Mouse (Mus musculus): ENCODE results near the gene Mrps22. TPM values are rescaled to one million over a fixed set of nuclear protein-coding genes. Genes with fewer than 3 reads are reported as not detected.
A peak's percentile ranks its signal among the peaks of the same experiment; 100 is the strongest.

Gene Mrps22
- polyA plus RNA-seq, 1 experiment from 2014 or later, result 57.1 TPM

DNA sequence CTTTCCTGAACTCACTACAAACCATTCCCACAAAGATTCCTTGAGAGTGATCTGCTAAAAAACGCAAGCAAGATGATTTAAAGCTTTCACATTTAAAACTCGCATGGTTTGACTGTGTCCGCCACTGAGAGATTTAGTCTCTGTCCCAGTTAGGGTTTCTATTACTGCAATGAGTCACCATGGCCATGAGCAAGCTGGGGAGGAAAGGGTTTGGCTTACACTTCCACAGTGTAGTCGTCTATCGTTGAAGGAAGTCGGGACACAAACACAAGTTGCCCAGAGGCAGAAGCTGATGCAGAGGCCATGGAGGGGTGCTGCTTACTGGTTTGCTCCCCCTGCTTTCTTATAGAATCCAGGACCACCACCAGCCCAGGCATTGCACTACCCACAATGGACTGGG, 1.4 kb downstream of the Mrps22 start:
- H3K36me3 ChIP-seq (ENCODE audit: control insufficient read depth, insufficient read depth), result peaks cover 12% of the 10 kb centered on the region
- no peak overlapping the region for H3K4me2 ChIP-seq (ENCODE audit: low read length)
- WGBS, result 86% methylated on average over 6 of the region's 6 CpGs

DNA sequence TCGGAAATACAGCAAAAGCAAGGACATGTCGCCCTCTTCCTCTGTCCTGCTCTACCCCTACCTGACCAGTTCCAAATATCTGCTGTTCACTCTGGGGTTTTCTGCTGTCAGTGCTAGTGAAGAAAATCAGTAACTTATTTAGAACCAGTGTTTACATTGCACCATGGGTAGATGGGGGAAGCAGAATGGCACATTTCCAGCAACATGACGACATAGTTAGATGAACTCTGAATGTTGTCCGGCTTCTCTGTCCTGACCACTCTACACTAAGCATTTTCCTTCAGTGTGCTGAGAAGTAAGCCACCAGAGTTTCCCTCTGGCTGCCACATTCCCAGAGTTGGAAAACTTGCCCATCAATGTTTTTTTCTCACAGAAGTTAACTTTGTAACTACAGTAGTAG, 17.6 kb downstream of the Mrps22 start:
- H3K4me3 ChIP-seq (replicated peaks; ENCODE audit: low read length), result no peak overlapping the region
- WGBS, result 94% methylated on average over 4 of the region's 4 CpGs

More for the DNA sequence above, 1.4 kb downstream of the Mrps22 start:
- Histone ChIP-seq H3K4me3 (replicated peaks; ENCODE audit: low read length) (no peak overlapping the region), H3K9ac (replicated peaks; ENCODE audit: low read depth, low read length) (no peak overlapping the region), H3K9me3 (ENCODE audit: control insufficient read depth, low read length) (no peaks in the 10 kb centered on the region), H3K27me3 (replicated peaks; ENCODE audit: control insufficient read depth, insufficient read depth, low read length) (no peaks in the 10 kb centered on the region), H3K27ac (ENCODE audit: low read length) (no peak overlapping the region), H3K4me1 (replicated peaks; ENCODE audit: control insufficient read depth, insufficient read depth, low read length) (peaks cover 15% of the 10 kb centered on the region)
- ATAC-seq, result no peak

DNA sequence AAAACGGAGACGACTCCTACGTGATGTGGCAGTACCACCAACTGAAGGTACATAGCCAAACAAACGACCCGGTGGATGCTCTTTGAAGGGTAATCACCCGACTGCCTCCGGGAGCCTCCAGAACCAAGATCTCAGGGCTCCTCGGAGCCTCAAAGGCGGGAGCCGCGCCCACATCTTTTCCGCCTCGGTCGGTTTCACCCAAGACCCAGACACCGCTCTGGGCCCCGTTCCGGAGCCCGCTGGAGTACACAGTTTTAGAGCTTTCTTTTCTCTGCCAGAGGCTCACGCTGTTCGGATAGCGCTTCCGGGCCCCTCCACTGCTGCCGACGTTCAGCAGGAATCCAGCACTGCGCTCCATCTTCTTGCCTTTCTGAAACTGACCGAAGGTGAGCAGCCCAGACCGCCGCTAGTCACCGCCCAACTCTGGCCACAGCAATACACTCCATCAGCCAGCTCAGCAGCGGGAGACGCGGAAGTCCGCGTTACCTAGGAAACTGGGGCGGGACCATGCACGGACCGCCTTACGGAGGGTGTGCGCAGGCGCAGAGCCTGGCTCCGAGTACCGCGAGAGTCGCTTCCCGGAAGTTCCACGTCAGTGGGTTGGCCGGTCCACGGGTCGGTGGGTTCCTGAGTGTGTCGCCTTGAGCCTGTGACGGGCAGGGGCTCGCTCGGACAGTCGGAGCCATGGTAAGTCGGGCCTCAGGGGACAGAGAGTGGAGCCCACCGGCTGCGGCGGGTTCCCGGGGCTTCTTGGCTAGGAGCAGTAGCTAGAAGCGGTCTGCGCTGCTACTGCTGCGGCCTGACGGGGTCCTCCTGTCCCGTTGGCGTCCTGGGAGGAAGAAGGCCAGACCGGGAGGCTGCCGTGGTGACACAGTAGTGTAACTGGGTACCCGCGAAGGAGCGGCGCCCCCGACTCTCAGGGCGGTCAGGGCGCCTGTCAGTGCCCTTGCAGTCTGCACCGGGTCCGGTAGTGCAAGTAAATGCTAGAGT, 38.0 kb downstream of the Mrps22 start, which contains the start of gene Copb2:
Copb2 (plus strand) TSS at position 585 of the 990 bp plus-strand sequence.
- Histone ChIP-seq H3K9me3 (ENCODE audit: control insufficient read depth, low read length) (no peaks in the 10 kb centered on the region), H3K4me2 (ENCODE audit: low read length) (peak within 1 kb of the TSS; percentile 90), H3K4me1 (replicated peaks; ENCODE audit: control insufficient read depth, insufficient read depth, low read length) (peaks cover 20% of the 10 kb centered on the region), H3K27ac (ENCODE audit: low read length) (peak within 1 kb of the TSS; percentile 60), H3K4me3 (replicated peaks; ENCODE audit: low read length) (peak within 1 kb of the TSS; percentile 97), H3K9ac (replicated peaks; ENCODE audit: low read depth, low read length) (peak within 1 kb of the TSS; percentile 96), H3K27me3 (replicated peaks; ENCODE audit: control insufficient read depth, insufficient read depth, low read length) (no peaks in the 10 kb centered on the region), H3K36me3 (ENCODE audit: control insufficient read depth, insufficient read depth) (peaks cover 3% of the 10 kb centered on the region)
- peak; percentile 100 for ATAC-seq
- under 1% methylated on average over 76 of the region's 76 CpGs for WGBS

More for the DNA sequence above, 17.6 kb downstream of the Mrps22 start:
- no peaks in the 10 kb centered on the region for H3K4me1 ChIP-seq (replicated peaks; ENCODE audit: control insufficient read depth, insufficient read depth, low read length)
- no peak overlapping the region for H3K9ac ChIP-seq (replicated peaks; ENCODE audit: low read depth, low read length)
- no peak for ATAC-seq
- H3K9me3 ChIP-seq (ENCODE audit: control insufficient read depth, low read length), result no peaks in the 10 kb centered on the region
- no peak overlapping the region for H3K27ac ChIP-seq (ENCODE audit: low read length)
- no peak overlapping the region for H3K4me2 ChIP-seq (ENCODE audit: low read length)
- H3K27me3 ChIP-seq (replicated peaks; ENCODE audit: control insufficient read depth, insufficient read depth, low read length), result no peaks in the 10 kb centered on the region
- H3K36me3 ChIP-seq (ENCODE audit: control insufficient read depth, insufficient read depth), result peaks cover 51% of the 10 kb centered on the region

DNA sequence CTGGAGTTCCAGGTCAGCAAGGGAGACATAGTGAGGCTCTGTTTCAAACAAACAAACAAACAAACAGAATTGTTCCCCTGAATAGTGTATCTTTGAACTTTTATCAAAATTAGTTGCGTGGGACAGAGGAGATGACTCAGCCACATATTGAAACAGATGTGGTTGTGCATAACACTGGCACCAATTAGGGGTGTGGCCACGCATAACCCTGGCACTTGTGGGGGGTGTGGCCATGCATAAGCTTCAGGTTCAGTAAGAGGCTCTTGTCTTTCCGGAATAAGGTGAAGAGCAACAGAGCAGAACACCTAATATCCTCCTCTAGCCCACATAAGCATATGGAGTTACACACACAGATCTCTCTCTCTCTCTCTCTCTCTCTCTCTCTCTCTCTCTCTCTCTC, 57.4 kb downstream of the Mrps22 start:
- H3K4me3 ChIP-seq (replicated peaks; ENCODE audit: low read length), result no peak overlapping the region
- H3K27ac ChIP-seq (ENCODE audit: low read length), result no peak overlapping the region
- no peaks in the 10 kb centered on the region for H3K9me3 ChIP-seq (ENCODE audit: control insufficient read depth, low read length)
- ATAC-seq, result no peak
- no peaks in the 10 kb centered on the region for H3K27me3 ChIP-seq (replicated peaks; ENCODE audit: control insufficient read depth, insufficient read depth, low read length)
- H3K4me2 ChIP-seq (ENCODE audit: low read length), result no peak overlapping the region
- H3K4me1 ChIP-seq (replicated peaks; ENCODE audit: control insufficient read depth, insufficient read depth, low read length), result no peaks in the 10 kb centered on the region
- H3K36me3 ChIP-seq (ENCODE audit: control insufficient read depth, insufficient read depth), result no peaks in the 10 kb centered on the region
- no peak overlapping the region for H3K9ac ChIP-seq (replicated peaks; ENCODE audit: low read depth, low read length)
- WGBS, result 87% methylated on average over 3 of the region's 3 CpGs

Other genes starting within 250 kb of the Mrps22 start
- 37.3 and 40.7 TPM in 2 replicates for gene Rbp1, start 178.7 kb downstream of the Mrps22 start, polyA plus RNA-seq (2015; fragmentation: Nextera tagmentation; extraction: Ambion mirVana)
- gene Rbp2, start 115.5 kb downstream of the Mrps22 start, polyA plus RNA-seq (2015; fragmentation: Nextera tagmentation; extraction: Ambion mirVana), result not detected in 2 replicates
- gene Copb2, start 37.9 kb downstream of the Mrps22 start, polyA plus RNA-seq (2015; fragmentation: Nextera tagmentation; extraction: Ambion mirVana), result 132 and 147 TPM in 2 replicates
- not detected in 2 replicates for gene Prr23a1, start 240.8 kb upstream of the Mrps22 start, polyA plus RNA-seq (2015; fragmentation: Nextera tagmentation; extraction: Ambion mirVana)